Mouse (Mus musculus) spleen, adult 2 months (tissue): ENCODE measurements around the gene Birc3. TPM values are rescaled to one million over a fixed set of nuclear protein-coding genes. Genes with fewer than 3 reads are reported as not detected.

Experiments
- DNase-seq, 2 experiments: peaks; one replicate each; pipeline versions ENCODE4 v3.0.0 to v3.0.0-alpha.2; 2012 to 2021; ENCODE audit warnings: low spot score in 2 of 2, low read depth in 1 of 2
- H3K27ac ChIP-seq: fragments of 200-500 bp; 2 replicates; pipeline ENCODE4 v1.5.1; 2012; ENCODE audit warnings: low read length, inconsistent platforms; ENCODE audit not compliant: insufficient read depth
- H3K27me3 ChIP-seq: fragments of 200-500 bp; 2 replicates; pipeline ENCODE4 v1.6.1; 2012; ENCODE audit warnings: mild to moderate bottlenecking, moderate library complexity, low read length, inconsistent platforms; ENCODE audit not compliant: control insufficient read depth, insufficient read depth
- H3K36me3 ChIP-seq: fragments of 200-500 bp; 2 replicates; pipeline ENCODE4 v1.6.1; 2012; ENCODE audit warnings: mild to moderate bottlenecking, low read length, inconsistent platforms; ENCODE audit not compliant: control insufficient read depth, insufficient read depth
- H3K4me1 ChIP-seq: fragments of 200-500 bp; 2 replicates; pipeline ENCODE4 v1.6.1; 2011; ENCODE audit warnings: inconsistent platforms; ENCODE audit not compliant: control insufficient read depth, insufficient read depth, insufficient read length
- H3K4me3 ChIP-seq: fragments of 200-500 bp; 2 replicates; pipeline ENCODE4 v1.5.1; 2011; ENCODE audit warnings: mild to moderate bottlenecking, inconsistent platforms; ENCODE audit not compliant: insufficient read depth, insufficient read length; ENCODE audit errors: extremely low read depth
- CTCF ChIP-seq: fragments of 200-500 bp; IDR thresholded peaks from 2 replicates; pipeline ENCODE4 v1.5.1; 2011; ENCODE audit warnings: mild to moderate bottlenecking, inconsistent platforms; ENCODE audit not compliant: insufficient read depth, insufficient read length, insufficient replicate concordance; ENCODE audit errors: extremely low read depth
- POLR2A ChIP-seq: fragments of 200-500 bp; IDR thresholded peaks from 2 replicates; pipeline ENCODE4 v1.6.1; 2011; ENCODE audit warnings: low read depth, low read length, inconsistent platforms
- WGBS: fragments of 180-500 bp; shearing (Covaris S2); methylation state at CpG from one replicate; pipeline ENCODE4 v1.1.7; 2018; 5-methylcytosine and 5-hydroxymethylcytosine counted together
- polyA plus RNA-seq: library from polyadenylated mRNA; depleted of rRNA; stranded (reverse); fragments of >200 nt; gene quantifications from 2 replicates; pipeline ENCODE4 v1.2.3, GENCODE M21; 2012

The Birc3 gene
- polyA plus RNA-seq, 1 experiment: 45.8 TPM

GRCm38 (mm10) chr9:7882304-7882865 lies 9.4 kb upstream of the Birc3 start:
- Histone ChIP-seq H3K36me3 (no peaks in the 10 kb centered on the region), H3K27me3 (no peaks in the 10 kb centered on the region), H3K27ac (no peak overlapping the region), H3K4me3 (no peak overlapping the region), H3K4me1 (peaks cover 4% of the 10 kb centered on the region; the same call in 1 of the 2 replicates)
- TF ChIP-seq CTCF: no peak
- TF ChIP-seq POLR2A: no peak
- DNase-seq: no peak
- 83% methylated on average over 1 of the region's 1 CpGs for WGBS

- peak in 1 of 2 experiments; percentile 11 for DNase-seq
- H3K36me3 ChIP-seq: no peaks in the 10 kb centered on the region
- no peaks in the 10 kb centered on the region for H3K27me3 ChIP-seq
- 72% methylated on average over 8 of the region's 8 CpGs for WGBS
- no peak for TF ChIP-seq POLR2A
- no peak for TF ChIP-seq CTCF
- H3K27ac ChIP-seq: peak overlapping the region; percentile 92
- H3K4me1 ChIP-seq: peaks cover 9% of the 10 kb centered on the region; the same call in 1 of the 2 replicates
- H3K4me3 ChIP-seq: peak overlapping the region; percentile 18; the same call in 1 of the 2 replicates
Measured at GRCm38 (mm10) chr9:7873511-7874211, 675 bp upstream of the Birc3 start.

- DNase-seq: no peak
- 10% methylated on average over 23 of the region's 23 CpGs for WGBS
Measured at GRCm38 (mm10) chr9:7872044-7872774, 777 bp downstream of the Birc3 start.

GRCm38 (mm10) chr9:7871316-7872043 lies 1.5 kb downstream of the Birc3 start:
- Histone ChIP-seq H3K27me3 (no peaks in the 10 kb centered on the region), H3K36me3 (peaks cover 7% of the 10 kb centered on the region), H3K4me3 (peak overlapping the region; percentile 74), H3K4me1 (peaks cover 13% of the 10 kb centered on the region; the same call in 1 of the 2 replicates), H3K27ac (peak overlapping the region; percentile 92)
- 26% methylated on average over 4 of the region's 4 CpGs for WGBS
- TF ChIP-seq POLR2A (no peak), CTCF (no peak)
- peak in 1 of 2 experiments; percentile 17 for DNase-seq

More at GRCm38 (mm10) chr9:7872044-7872774, 777 bp downstream of the Birc3 start:
- Histone ChIP-seq H3K27ac (peak overlapping the region; percentile 92), H3K4me3 (peak overlapping the region; percentile 74), H3K27me3 (no peaks in the 10 kb centered on the region), H3K36me3 (peaks cover 6% of the 10 kb centered on the region), H3K4me1 (peaks cover 13% of the 10 kb centered on the region; the same call in 1 of the 2 replicates)
- no peak for TF ChIP-seq POLR2A
- TF ChIP-seq CTCF: no peak

GRCm38 (mm10) chr9:7870556-7871315 lies 2.2 kb downstream of the Birc3 start:
- 52% methylated on average over 10 of the region's 10 CpGs for WGBS
- Histone ChIP-seq H3K4me1 (peaks cover 13% of the 10 kb centered on the region; the same call in 1 of the 2 replicates), H3K27me3 (no peaks in the 10 kb centered on the region), H3K36me3 (peaks cover 12% of the 10 kb centered on the region), H3K27ac (peak overlapping the region; percentile 92), H3K4me3 (peak overlapping the region; percentile 74)
- TF ChIP-seq CTCF: no peak
- peak; percentile 73 for TF ChIP-seq POLR2A
- peak in 1 of 2 experiments; percentile 23 for DNase-seq
